Mouse (Mus musculus): ENCODE results near the gene Mgat5. TPM values are rescaled to one million over a fixed set of nuclear protein-coding genes. Genes with fewer than 3 reads are reported as not detected.

The Mgat5 gene
- polyA plus RNA-seq, 1 experiment from 2014 or later = 4.0 TPM

- WGBS = 93% methylated on average over 6 of the region's 6 CpGs
- H3K27ac ChIP-seq (replicated peaks) = no peak overlapping the region
- H3K9me3 ChIP-seq (replicated peaks) = no peaks in the 10 kb centered on the region
Measured at GRCm38 (mm10) chr1:127246158-127246557, 41.3 kb downstream of the Mgat5 start.

GRCm38 (mm10) chr1:127248433-127248832 lies 43.6 kb downstream of the Mgat5 start:
- Histone ChIP-seq H3K27me3 (ENCODE audit: low read depth, poor library complexity, severe bottlenecking) (no peaks in the 10 kb centered on the region), H3K36me3 (peaks cover 7% of the 10 kb centered on the region; the same call in 1 of the 2 replicates), H3K9me3 (replicated peaks) (no peaks in the 10 kb centered on the region), H3K4me1 (no peaks in the 10 kb centered on the region), H3K4me3 (no peak overlapping the region), H3K27ac (replicated peaks) (no peak overlapping the region)
- 72% methylated on average over 1 of the region's 1 CpGs for WGBS
- no peak for DNase-seq (ENCODE audit: low spot score)

More at GRCm38 (mm10) chr1:127246158-127246557, 41.3 kb downstream of the Mgat5 start:
- Histone ChIP-seq H3K36me3 (no peaks in the 10 kb centered on the region), H3K4me3 (no peak overlapping the region), H3K4me1 (no peaks in the 10 kb centered on the region), H3K27me3 (ENCODE audit: low read depth, poor library complexity, severe bottlenecking) (no peaks in the 10 kb centered on the region)
- DNase-seq (ENCODE audit: low spot score) = no peak

- H3K4me3 ChIP-seq = no peak overlapping the region
- no peak overlapping the region for H3K27ac ChIP-seq (replicated peaks)
- no peaks in the 10 kb centered on the region for H3K9me3 ChIP-seq (replicated peaks)
- no peaks in the 10 kb centered on the region for H3K4me1 ChIP-seq
- H3K36me3 ChIP-seq = peaks cover 7% of the 10 kb centered on the region; the same call in 1 of the 2 replicates
- no peaks in the 10 kb centered on the region for H3K27me3 ChIP-seq (ENCODE audit: low read depth, poor library complexity, severe bottlenecking)
- no peak for DNase-seq (ENCODE audit: low spot score)
Measured at GRCm38 (mm10) chr1:127249621-127250020, 44.8 kb downstream of the Mgat5 start.

GRCm38 (mm10) chr1:127250313-127250712 lies 45.5 kb downstream of the Mgat5 start:
- no peaks in the 10 kb centered on the region for H3K9me3 ChIP-seq (replicated peaks)
- no peak for DNase-seq (ENCODE audit: low spot score)
- no peak overlapping the region for H3K27ac ChIP-seq (replicated peaks)
- peaks cover 11% of the 10 kb centered on the region for H3K36me3 ChIP-seq
- H3K4me3 ChIP-seq = no peak overlapping the region
- no peaks in the 10 kb centered on the region for H3K27me3 ChIP-seq (ENCODE audit: low read depth, poor library complexity, severe bottlenecking)
- no peaks in the 10 kb centered on the region for H3K4me1 ChIP-seq

GRCm38 (mm10) chr1:127251751-127252150 lies 46.9 kb downstream of the Mgat5 start:
- H3K27ac ChIP-seq (replicated peaks) = no peak overlapping the region
- no peaks in the 10 kb centered on the region for H3K9me3 ChIP-seq (replicated peaks)
- peaks cover 22% of the 10 kb centered on the region for H3K36me3 ChIP-seq
- H3K27me3 ChIP-seq (ENCODE audit: low read depth, poor library complexity, severe bottlenecking) = no peaks in the 10 kb centered on the region
- DNase-seq (ENCODE audit: low spot score) = no peak
- H3K4me1 ChIP-seq = no peaks in the 10 kb centered on the region
- H3K4me3 ChIP-seq = no peak overlapping the region
- WGBS = 92% methylated on average over 7 of the region's 7 CpGs

- Histone ChIP-seq H3K36me3 (peaks cover 15% of the 10 kb centered on the region), H3K4me3 (no peak overlapping the region), H3K4me1 (peaks cover 27% of the 10 kb centered on the region), H3K27me3 (ENCODE audit: low read depth, poor library complexity, severe bottlenecking) (no peaks in the 10 kb centered on the region), H3K9me3 (replicated peaks) (no peaks in the 10 kb centered on the region), H3K27ac (replicated peaks) (no peak overlapping the region)
- 90% methylated on average over 8 of the region's 8 CpGs for WGBS
- DNase-seq (ENCODE audit: low spot score) = no peak
Measured at GRCm38 (mm10) chr1:127257005-127257404, 52.2 kb downstream of the Mgat5 start.

GRCm38 (mm10) chr1:127259669-127260068 lies 54.9 kb downstream of the Mgat5 start:
- H3K4me3 ChIP-seq = no peak overlapping the region
- H3K9me3 ChIP-seq (replicated peaks) = no peaks in the 10 kb centered on the region
- no peaks in the 10 kb centered on the region for H3K27me3 ChIP-seq (ENCODE audit: low read depth, poor library complexity, severe bottlenecking)
- WGBS = 92% methylated on average over 4 of the region's 4 CpGs
- no peak overlapping the region for H3K27ac ChIP-seq (replicated peaks)
- DNase-seq (ENCODE audit: low spot score) = no peak
- H3K4me1 ChIP-seq = peaks cover 34% of the 10 kb centered on the region
- H3K36me3 ChIP-seq = peaks cover 15% of the 10 kb centered on the region

GRCm38 (mm10) chr1:127260969-127261368 lies 56.2 kb downstream of the Mgat5 start:
- Histone ChIP-seq H3K27ac (replicated peaks) (peak overlapping the region; percentile 69), H3K9me3 (replicated peaks) (no peaks in the 10 kb centered on the region), H3K4me1 (peaks cover 34% of the 10 kb centered on the region), H3K36me3 (0 out of 2 replicates have a peak, but pooled peaks cover 4% of the 10 kb centered on the region), H3K4me3 (no peak overlapping the region), H3K27me3 (ENCODE audit: low read depth, poor library complexity, severe bottlenecking) (no peaks in the 10 kb centered on the region)
- WGBS = 64% methylated on average over 6 of the region's 6 CpGs
- no peak for DNase-seq (ENCODE audit: low spot score)

GRCm38 (mm10) chr1:127262170-127262837 lies 57.5 kb downstream of the Mgat5 start:
- H3K4me3 ChIP-seq = no peak overlapping the region
- H3K4me1 ChIP-seq = peaks cover 34% of the 10 kb centered on the region
- peak; percentile 19 for DNase-seq (ENCODE audit: low spot score)
- WGBS = 87% methylated on average over 13 of the region's 13 CpGs
- H3K36me3 ChIP-seq = no peaks in the 10 kb centered on the region
- H3K27ac ChIP-seq (replicated peaks) = peak overlapping the region; percentile 69; the same call in 1 of the 2 replicates
- H3K9me3 ChIP-seq (replicated peaks) = no peaks in the 10 kb centered on the region
- H3K27me3 ChIP-seq (ENCODE audit: low read depth, poor library complexity, severe bottlenecking) = no peaks in the 10 kb centered on the region

GRCm38 (mm10) chr1:127267985-127268384 lies 63.2 kb downstream of the Mgat5 start:
- Histone ChIP-seq H3K27ac (replicated peaks) (no peak overlapping the region), H3K4me3 (no peak overlapping the region), H3K9me3 (replicated peaks) (no peaks in the 10 kb centered on the region), H3K4me1 (0 out of 2 replicates have a peak, but pooled peaks cover 3% of the 10 kb centered on the region), H3K27me3 (ENCODE audit: low read depth, poor library complexity, severe bottlenecking) (no peaks in the 10 kb centered on the region), H3K36me3 (no peaks in the 10 kb centered on the region)
- no peak for DNase-seq (ENCODE audit: low spot score)
- WGBS = 93% methylated on average over 5 of the region's 5 CpGs

GRCm38 (mm10) chr1:127269343-127269742 lies 64.5 kb downstream of the Mgat5 start:
- 0 out of 2 replicates have a peak, but pooled peaks cover 8% of the 10 kb centered on the region for H3K36me3 ChIP-seq
- H3K9me3 ChIP-seq (replicated peaks) = no peaks in the 10 kb centered on the region
- H3K4me1 ChIP-seq = 0 out of 2 replicates have a peak, but pooled peaks cover 3% of the 10 kb centered on the region
- no peak overlapping the region for H3K27ac ChIP-seq (replicated peaks)
- 81% methylated on average over 3 of the region's 3 CpGs for WGBS
- H3K27me3 ChIP-seq (ENCODE audit: low read depth, poor library complexity, severe bottlenecking) = no peaks in the 10 kb centered on the region
- no peak overlapping the region for H3K4me3 ChIP-seq
- no peak for DNase-seq (ENCODE audit: low spot score)

GRCm38 (mm10) chr1:127270273-127271020 lies 65.6 kb downstream of the Mgat5 start:
- H3K9me3 ChIP-seq (replicated peaks) = no peaks in the 10 kb centered on the region
- peaks cover 11% of the 10 kb centered on the region; the same call in 1 of the 2 replicates for H3K36me3 ChIP-seq
- no peak for DNase-seq (ENCODE audit: low spot score)
- 0 out of 2 replicates have a peak, but pooled peaks cover 3% of the 10 kb centered on the region for H3K4me1 ChIP-seq
- no peaks in the 10 kb centered on the region for H3K27me3 ChIP-seq (ENCODE audit: low read depth, poor library complexity, severe bottlenecking)
- H3K4me3 ChIP-seq = no peak overlapping the region
- WGBS = 91% methylated on average over 13 of the region's 13 CpGs
- no peak overlapping the region for H3K27ac ChIP-seq (replicated peaks)

GRCm38 (mm10) chr1:127271156-127271555 lies 66.3 kb downstream of the Mgat5 start:
- no peaks in the 10 kb centered on the region for H3K9me3 ChIP-seq (replicated peaks)
- H3K4me3 ChIP-seq = no peak overlapping the region
- WGBS = 95% methylated on average over 4 of the region's 4 CpGs
- H3K27me3 ChIP-seq (ENCODE audit: low read depth, poor library complexity, severe bottlenecking) = no peaks in the 10 kb centered on the region
- peaks cover 11% of the 10 kb centered on the region; the same call in 1 of the 2 replicates for H3K36me3 ChIP-seq
- no peak overlapping the region for H3K27ac ChIP-seq (replicated peaks)
- H3K4me1 ChIP-seq = 0 out of 2 replicates have a peak, but pooled peaks cover 3% of the 10 kb centered on the region
- DNase-seq (ENCODE audit: low spot score) = no peak
